Mouse (Mus musculus) midbrain, postnatal 0 days (tissue): Measurements from ENCODE around the gene Ddost. TPM values are rescaled to one million over a fixed set of nuclear protein-coding genes. Genes with fewer than 3 reads are reported as not detected.

ENCODE experiments used
- ATAC-seq: fragments of 200-750 bp; cut with Nextera tagmentation; 2 replicates; pipeline ENCODE4 v1.8.0; 2017; ENCODE audit warnings: moderate number of reproducible peaks, mild to moderate bottlenecking, moderate TSS enrichment, moderate library complexity; ENCODE audit not compliant: low FRiP score
- DNase-seq: peaks from one replicate; pipeline ENCODE4 v3.0.0-alpha.2; 2015; ENCODE audit warnings: low spot score
- H3K27ac ChIP-seq: fragments of 300-500 bp; sonication (generic); 2 replicates; pipeline ENCODE4 v1.5.1; 2014; ENCODE audit warnings: low read depth, mild to moderate bottlenecking, low read length, mixed read lengths
- H3K27me3 ChIP-seq: fragments of 300-500 bp; sonication (generic); 2 replicates; pipeline ENCODE4 v1.6.1; 2014; ENCODE audit warnings: low read length, control low read depth, mixed read lengths; ENCODE audit not compliant: insufficient read depth
- H3K36me3 ChIP-seq: fragments of 300-500 bp; sonication (generic); 2 replicates; pipeline ENCODE4 v1.6.1; 2014; ENCODE audit warnings: low read length, control low read depth, mixed read lengths; ENCODE audit not compliant: insufficient read depth
- H3K4me1 ChIP-seq: fragments of 300-500 bp; sonication (generic); 2 replicates; pipeline ENCODE4 v1.6.1; 2014; ENCODE audit warnings: mild to moderate bottlenecking, control low read depth, antibody characterized with exemption, low read length, mixed read lengths; ENCODE audit not compliant: insufficient read depth
- H3K4me2 ChIP-seq: fragments of 300-500 bp; sonication (generic); 2 replicates; pipeline ENCODE4 v1.6.1; 2014; ENCODE audit warnings: low read depth, mild to moderate bottlenecking, low read length, mixed read lengths; ENCODE audit not compliant: poor library complexity, severe bottlenecking
- H3K4me3 ChIP-seq: fragments of 300-500 bp; sonication (generic); 2 replicates; pipeline ENCODE4 v1.5.1; 2014; ENCODE audit warnings: low read depth, mild to moderate bottlenecking, low read length, moderate library complexity
- H3K9ac ChIP-seq: fragments of 300-500 bp; sonication (generic); replicated peaks from 2 replicates; pipeline ENCODE4 v1.6.1; 2014; ENCODE audit warnings: mild to moderate bottlenecking, low read length, moderate library complexity, mixed read lengths; ENCODE audit not compliant: poor library complexity, severe bottlenecking
- H3K9me3 ChIP-seq: fragments of 300-500 bp; sonication (generic); 2 replicates; pipeline ENCODE4 v1.6.1; 2016; ENCODE audit warnings: low read length, control low read depth
- CTCF ChIP-seq: IDR thresholded peaks from 2 replicates; pipeline ENCODE4 v1.5.1; 2016; ENCODE audit warnings: antibody characterized with exemption, mild to moderate bottlenecking
- WGBS: fragments of 180-500 bp; shearing (Covaris S2); extraction: QIAGEN DNeasy Blood & Tissue Kit; methylation state at CpG from one replicate; pipeline ENCODE4 v1.1.7; 2014; 5-methylcytosine and 5-hydroxymethylcytosine counted together
- polyA plus RNA-seq: library from polyadenylated mRNA; unstranded; fragments of >200 nt; fragmentation: Nextera tagmentation; extraction: Ambion mirVana; gene quantifications from 2 replicates; pipeline ENCODE4 v1.2.1, GENCODE M21; 2015
- total RNA-seq: library from RNA; depleted of rRNA; stranded (reverse); fragments of >200 nt; gene quantifications from 2 replicates; pipeline ENCODE4 v1.2.3, GENCODE M21; 2014

The Ddost gene
- total and polyA plus RNA-seq, 2 experiments from 2014 or later, result 207 to 215 TPM

DNA sequence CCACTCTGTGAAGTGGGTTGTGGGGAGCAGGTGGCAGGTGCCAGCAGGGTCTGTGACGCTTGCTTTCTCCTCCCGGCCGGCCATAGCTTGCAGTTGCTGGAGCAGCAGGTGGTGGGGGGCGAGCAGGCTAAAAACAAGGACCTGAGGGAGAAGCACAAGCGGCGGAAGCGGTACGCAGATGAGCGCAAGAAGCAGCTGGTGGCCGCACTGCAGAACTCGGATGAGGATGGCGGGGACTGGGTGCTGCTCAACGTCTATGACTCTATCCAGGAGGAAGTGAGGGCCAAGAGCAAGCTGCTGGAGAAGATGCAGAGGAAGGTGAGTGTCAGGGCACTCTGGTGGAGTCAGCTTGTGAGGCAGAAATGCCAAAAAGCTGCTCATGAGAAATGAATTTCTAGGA, 12.5 kb upstream of the Ddost start:
- WGBS, result 90% methylated on average over 13 of the region's 13 CpGs
- Histone ChIP-seq H3K9ac (no peak overlapping the region), H3K9me3 (no peaks in the 10 kb centered on the region), H3K36me3 (no peaks in the 10 kb centered on the region), H3K4me1 (no peaks in the 10 kb centered on the region), H3K27ac (no peak overlapping the region), H3K27me3 (no peaks in the 10 kb centered on the region), H3K4me3 (no peak overlapping the region), H3K4me2 (no peak overlapping the region)
- no peak for DNase-seq
- ATAC-seq, result no peak
- no peak for TF ChIP-seq CTCF

- Histone ChIP-seq H3K4me3 (no peak overlapping the region), H3K9ac (0 out of 2 replicates have a peak overlapping the region, but pooled peaks have one; percentile 24), H3K27ac (peak overlapping the region; percentile 77), H3K4me1 (no peaks in the 10 kb centered on the region), H3K9me3 (no peaks in the 10 kb centered on the region), H3K36me3 (no peaks in the 10 kb centered on the region), H3K27me3 (no peaks in the 10 kb centered on the region), H3K4me2 (0 out of 2 replicates have a peak overlapping the region, but pooled peaks have one; percentile 3)
- TF ChIP-seq CTCF, result no peak
- DNase-seq, result peak; percentile 85
- 65% methylated on average over 18 of the region's 18 CpGs for WGBS
- ATAC-seq, result peak; percentile 74; the same call in 1 of the 2 replicates
Observed at GRCm38 (mm10) chr4:138293261-138293948, 11.1 kb upstream of the Ddost start.

DNA sequence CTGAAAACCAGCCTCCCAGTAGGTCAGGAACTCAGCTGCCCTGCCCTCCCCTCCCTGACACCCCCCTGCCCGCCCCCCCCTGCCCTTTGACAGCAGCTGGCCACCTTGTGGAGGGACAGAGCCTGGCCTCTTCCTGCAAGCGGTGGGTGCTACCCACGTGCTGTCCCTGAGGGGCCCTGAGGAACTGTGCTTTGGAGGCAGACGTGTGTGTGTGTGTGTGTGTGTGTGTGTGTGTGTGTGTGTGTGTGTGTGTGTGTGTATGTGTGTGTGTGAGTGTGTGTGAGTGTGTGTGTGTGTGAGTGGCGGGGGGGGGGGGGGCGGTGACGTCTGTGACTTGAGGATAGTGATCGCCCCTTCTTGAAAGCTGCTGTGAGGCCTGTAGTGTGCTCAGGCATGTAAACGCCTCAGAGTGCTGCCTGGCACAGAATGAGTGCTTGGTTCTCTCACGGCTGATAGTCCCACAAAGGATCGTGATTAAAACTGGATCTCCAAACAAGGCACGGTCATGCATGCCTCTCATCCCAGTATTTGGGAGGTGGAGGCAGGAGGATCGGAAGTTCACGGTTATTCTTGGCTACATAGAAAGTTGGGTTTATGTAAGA, 10.5 kb upstream of the Ddost start:
- Histone ChIP-seq H3K9me3 (no peaks in the 10 kb centered on the region), H3K27me3 (no peaks in the 10 kb centered on the region), H3K9ac (0 out of 2 replicates have a peak overlapping the region, but pooled peaks have one; percentile 24), H3K4me3 (no peak overlapping the region), H3K4me1 (no peaks in the 10 kb centered on the region), H3K27ac (peak overlapping the region; percentile 77), H3K36me3 (no peaks in the 10 kb centered on the region), H3K4me2 (0 out of 2 replicates have a peak overlapping the region, but pooled peaks have one; percentile 3)
- TF ChIP-seq CTCF, result peak; percentile 23
- WGBS, result 74% methylated on average over 7 of the region's 14 CpGs
- ATAC-seq (peak; percentile 45; the same call in 1 of the 2 replicates), DNase-seq (no peak)

DNA sequence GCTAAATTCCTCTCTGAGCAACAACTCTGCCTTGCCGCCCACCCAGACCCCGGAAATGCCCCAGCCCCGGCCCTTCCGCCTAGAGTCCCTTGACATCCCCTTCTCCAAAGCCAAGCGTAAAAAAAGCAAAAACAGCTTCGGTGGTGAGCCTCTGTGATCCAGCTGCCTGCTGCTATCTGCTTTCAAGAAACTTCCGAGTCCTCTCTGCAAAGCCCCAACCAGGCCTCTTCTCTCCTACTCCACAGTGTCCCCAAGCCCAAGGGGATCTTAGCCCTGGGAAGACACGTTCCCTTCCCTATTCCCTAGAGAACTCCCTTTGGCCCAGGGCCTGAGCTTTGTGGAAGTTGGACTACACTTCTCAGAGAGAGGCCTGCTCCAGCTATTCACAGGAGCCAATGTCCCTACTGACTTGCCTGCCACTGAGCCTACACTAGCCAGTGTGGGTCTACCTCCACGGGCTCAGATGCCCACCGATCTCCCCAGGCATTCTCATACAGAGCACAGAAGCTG, 3.2 kb upstream of the Ddost start:
- Histone ChIP-seq H3K4me2 (no peak overlapping the region), H3K27me3 (no peaks in the 10 kb centered on the region), H3K4me1 (peaks cover 11% of the 10 kb centered on the region), H3K9ac (no peak overlapping the region), H3K27ac (no peak overlapping the region), H3K4me3 (no peak overlapping the region), H3K9me3 (no peaks in the 10 kb centered on the region), H3K36me3 (no peaks in the 10 kb centered on the region)
- TF ChIP-seq CTCF, result no peak
- DNase-seq (no peak), ATAC-seq (no peak)
- WGBS, result 85% methylated on average over 10 of the region's 10 CpGs

GRCm38 (mm10) chr4:138303011-138303410, 1.5 kb upstream of the Ddost start:
- peaks cover 11% of the 10 kb centered on the region for H3K4me1 ChIP-seq
- H3K4me3 ChIP-seq, result no peak overlapping the region
- TF ChIP-seq CTCF, result no peak
- H3K9me3 ChIP-seq, result no peaks in the 10 kb centered on the region
- H3K9ac ChIP-seq, result no peak overlapping the region
- H3K27ac ChIP-seq, result no peak overlapping the region
- ATAC-seq (no peak), DNase-seq (no peak)
- H3K36me3 ChIP-seq, result peaks cover 8% of the 10 kb centered on the region; the same call in 1 of the 2 replicates
- 93% methylated on average over 3 of the region's 3 CpGs for WGBS
- H3K27me3 ChIP-seq, result no peaks in the 10 kb centered on the region
- H3K4me2 ChIP-seq, result no peak overlapping the region

- ATAC-seq, result no peak
Observed at GRCm38 (mm10) chr4:138303742-138304141, 788 bp upstream of the Ddost start.

More at GRCm38 (mm10) chr4:138303742-138304141, 788 bp upstream of the Ddost start:
- peak overlapping the region; percentile 40; the same call in 1 of the 2 replicates for H3K27ac ChIP-seq
- peak overlapping the region; percentile 98 for H3K4me3 ChIP-seq
- no peaks in the 10 kb centered on the region for H3K9me3 ChIP-seq
- no peaks in the 10 kb centered on the region for H3K27me3 ChIP-seq
- TF ChIP-seq CTCF, result no peak
- peak overlapping the region; percentile 87 for H3K4me2 ChIP-seq
- DNase-seq, result no peak
- WGBS, result 10% methylated on average over 18 of the region's 18 CpGs
- H3K4me1 ChIP-seq, result peaks cover 11% of the 10 kb centered on the region
- peaks cover 14% of the 10 kb centered on the region; the same call in 1 of the 2 replicates for H3K36me3 ChIP-seq
- peak overlapping the region; percentile 48 for H3K9ac ChIP-seq
